Mouse (Mus musculus) limb, embryonic 15.5 days (tissue): Measurements from ENCODE around the gene Iqcf1. TPM values are rescaled to one million over a fixed set of nuclear protein-coding genes. Genes with fewer than 3 reads are reported as not detected.
A peak's percentile ranks its signal among the peaks of the same experiment; 100 is the strongest.

Experiments
- ATAC-seq: fragments of 200-750 bp; cut with Nextera tagmentation; 2 replicates; pipeline ENCODE4 v1.8.0; 2017; ENCODE audit warnings: low read depth, moderate TSS enrichment; ENCODE audit not compliant: insufficient number of reproducible peaks, low FRiP score, low TSS enrichment
- H3K27ac ChIP-seq: fragments of 300-500 bp; sonication (generic); 2 replicates; pipeline ENCODE4 v1.5.1; 2015; ENCODE audit warnings: moderate library complexity, mild to moderate bottlenecking, inconsistent platforms
- H3K27me3 ChIP-seq: fragments of 300-500 bp; sonication (generic); 2 replicates; pipeline ENCODE4 v1.6.1; 2015; ENCODE audit warnings: inconsistent platforms
- H3K36me3 ChIP-seq: fragments of 300-500 bp; sonication (generic); 2 replicates; pipeline ENCODE4 v1.6.1; 2015; ENCODE audit warnings: inconsistent platforms
- H3K4me1 ChIP-seq: fragments of 300-500 bp; sonication (generic); 2 replicates; pipeline ENCODE4 v1.6.1; 2015; ENCODE audit warnings: inconsistent platforms
- H3K4me2 ChIP-seq: fragments of 300-500 bp; sonication (generic); 2 replicates; pipeline ENCODE4 v1.6.1; 2015; ENCODE audit warnings: mild to moderate bottlenecking, inconsistent platforms
- H3K4me3 ChIP-seq: fragments of 300-500 bp; sonication (generic); 2 replicates; pipeline ENCODE4 v1.5.1; 2015; ENCODE audit warnings: mild to moderate bottlenecking, inconsistent platforms
- H3K9ac ChIP-seq: fragments of 300-500 bp; sonication (generic); 2 replicates; pipeline ENCODE4 v1.6.1; 2015; ENCODE audit warnings: inconsistent platforms
- H3K9me3 ChIP-seq: fragments of 300-500 bp; sonication (generic); 2 replicates; pipeline ENCODE4 v1.6.1; 2016; ENCODE audit warnings: inconsistent platforms
- WGBS: fragments of 180-500 bp; shearing (Covaris S2); methylation state at CpG from one replicate; pipeline ENCODE4 v1.1.7; 2015; 5-methylcytosine and 5-hydroxymethylcytosine counted together
- polyA plus RNA-seq: library from polyadenylated mRNA; unstranded; fragments of >200 nt; fragmentation: Nextera tagmentation; extraction: Ambion mirVana; gene quantifications from 2 replicates; pipeline ENCODE4 v1.2.1, GENCODE M21; 2015

The Iqcf1 gene
- polyA plus RNA-seq, 1 experiment from 2014 or later, result not detected

GRCm38 (mm10) chr9:106476002-106476923 lies 23.5 kb upstream of the Iqcf1 start:
- Histone ChIP-seq H3K27me3 (peaks cover 3% of the 10 kb centered on the region; the same call in 1 of the 2 replicates), H3K9me3 (no peaks in the 10 kb centered on the region), H3K36me3 (peaks cover 20% of the 10 kb centered on the region), H3K4me1 (peaks cover 55% of the 10 kb centered on the region), H3K9ac (peak overlapping the region; percentile 5; the same call in 1 of the 2 replicates), H3K4me2 (peak overlapping the region; percentile 49), H3K27ac (peak overlapping the region; percentile 87), H3K4me3 (peak overlapping the region; percentile 23)
- peak; percentile 56 for ATAC-seq
- WGBS, result 19% methylated on average over 16 of the region's 16 CpGs

- under 1% methylated on average over 41 of the region's 41 CpGs for WGBS
- peaks cover 47% of the 10 kb centered on the region for H3K4me1 ChIP-seq
- peak within 1 kb of the TSS; percentile 54 for H3K9ac ChIP-seq
- peak; percentile 97 for ATAC-seq
- H3K9me3 ChIP-seq, result no peaks in the 10 kb centered on the region
- H3K36me3 ChIP-seq, result peaks cover 28% of the 10 kb centered on the region
- H3K4me3 ChIP-seq, result peak within 1 kb of the TSS; percentile 82
- peak within 1 kb of the TSS; percentile 92 for H3K4me2 ChIP-seq
- peak within 1 kb of the TSS; percentile 87 for H3K27ac ChIP-seq
- H3K27me3 ChIP-seq, result peaks cover 3% of the 10 kb centered on the region; the same call in 1 of the 2 replicates
Observed at GRCm38 (mm10) chr9:106476924-106477484, 22.8 kb upstream of the Iqcf1 start, which contains the start of gene Parp3. Gene Parp3 (minus strand): TSS chr9:106476949.

GRCm38 (mm10) chr9:106477649-106478048 lies 22.1 kb upstream of the Iqcf1 start:
- 3% methylated on average over 16 of the region's 16 CpGs for WGBS
- Histone ChIP-seq H3K9ac (peak overlapping the region; percentile 54), H3K27ac (no peak overlapping the region), H3K27me3 (peaks cover 3% of the 10 kb centered on the region; the same call in 1 of the 2 replicates), H3K9me3 (no peaks in the 10 kb centered on the region), H3K4me3 (peak overlapping the region; percentile 82), H3K4me2 (peak overlapping the region; percentile 92), H3K4me1 (peaks cover 43% of the 10 kb centered on the region), H3K36me3 (peaks cover 30% of the 10 kb centered on the region)
- ATAC-seq, result no peak

- no peak for ATAC-seq
- H3K27me3 ChIP-seq, result peaks cover 1% of the 10 kb centered on the region; the same call in 1 of the 2 replicates
- H3K9ac ChIP-seq, result no peak overlapping the region
- peak overlapping the region; percentile 92 for H3K4me2 ChIP-seq
- H3K4me3 ChIP-seq, result peak overlapping the region; percentile 82
- peaks cover 43% of the 10 kb centered on the region for H3K4me1 ChIP-seq
- WGBS, result 80% methylated on average over 9 of the region's 9 CpGs
- H3K9me3 ChIP-seq, result no peaks in the 10 kb centered on the region
- no peak overlapping the region for H3K27ac ChIP-seq
- peaks cover 34% of the 10 kb centered on the region for H3K36me3 ChIP-seq
Observed at GRCm38 (mm10) chr9:106478101-106478500, 21.7 kb upstream of the Iqcf1 start.

- no peak overlapping the region for H3K4me3 ChIP-seq
- H3K27ac ChIP-seq, result no peak overlapping the region
- H3K27me3 ChIP-seq, result no peaks in the 10 kb centered on the region
- H3K4me1 ChIP-seq, result peaks cover 26% of the 10 kb centered on the region
- H3K36me3 ChIP-seq, result peaks cover 59% of the 10 kb centered on the region
- H3K9ac ChIP-seq, result no peak overlapping the region
- WGBS, result 91% methylated on average over 7 of the region's 7 CpGs
- no peak overlapping the region for H3K4me2 ChIP-seq
- ATAC-seq, result no peak
- H3K9me3 ChIP-seq, result no peaks in the 10 kb centered on the region
Observed at GRCm38 (mm10) chr9:106480541-106480940, 19.2 kb upstream of the Iqcf1 start.

- WGBS, result 95% methylated on average over 15 of the region's 15 CpGs
- Histone ChIP-seq H3K9ac (no peak overlapping the region), H3K4me3 (no peak overlapping the region), H3K4me2 (no peak overlapping the region), H3K36me3 (peaks cover 64% of the 10 kb centered on the region), H3K27ac (no peak overlapping the region), H3K4me1 (peaks cover 21% of the 10 kb centered on the region), H3K9me3 (no peaks in the 10 kb centered on the region), H3K27me3 (no peaks in the 10 kb centered on the region)
- no peak for ATAC-seq
Observed at GRCm38 (mm10) chr9:106481075-106481474, 18.7 kb upstream of the Iqcf1 start.

- Histone ChIP-seq H3K4me3 (no peak overlapping the region), H3K4me2 (no peak overlapping the region), H3K27ac (no peak overlapping the region), H3K4me1 (peaks cover 15% of the 10 kb centered on the region), H3K9me3 (no peaks in the 10 kb centered on the region), H3K36me3 (peaks cover 69% of the 10 kb centered on the region), H3K9ac (no peak overlapping the region), H3K27me3 (no peaks in the 10 kb centered on the region)
- ATAC-seq, result no peak
- 91% methylated on average over 13 of the region's 13 CpGs for WGBS
Observed at GRCm38 (mm10) chr9:106481676-106482075, 18.1 kb upstream of the Iqcf1 start.

GRCm38 (mm10) chr9:106482578-106483115 lies 17.1 kb upstream of the Iqcf1 start:
- Histone ChIP-seq H3K9ac (no peak overlapping the region), H3K27ac (no peak overlapping the region), H3K4me2 (no peak overlapping the region), H3K27me3 (no peaks in the 10 kb centered on the region), H3K9me3 (no peaks in the 10 kb centered on the region), H3K36me3 (peaks cover 69% of the 10 kb centered on the region), H3K4me3 (no peak overlapping the region), H3K4me1 (peaks cover 10% of the 10 kb centered on the region)
- 87% methylated on average over 17 of the region's 17 CpGs for WGBS
- ATAC-seq, result no peak

GRCm38 (mm10) chr9:106483136-106483535 lies 16.6 kb upstream of the Iqcf1 start:
- Histone ChIP-seq H3K9ac (no peak overlapping the region), H3K36me3 (peaks cover 69% of the 10 kb centered on the region), H3K27ac (no peak overlapping the region), H3K4me2 (no peak overlapping the region), H3K9me3 (no peaks in the 10 kb centered on the region), H3K27me3 (no peaks in the 10 kb centered on the region), H3K4me1 (peaks cover 5% of the 10 kb centered on the region), H3K4me3 (no peak overlapping the region)
- WGBS, result 97% methylated on average over 10 of the region's 10 CpGs
- ATAC-seq, result 0 out of 2 replicates have a peak, but pooled peaks have one; percentile 19

GRCm38 (mm10) chr9:106483606-106484005 lies 16.2 kb upstream of the Iqcf1 start:
- Histone ChIP-seq H3K27me3 (no peaks in the 10 kb centered on the region), H3K4me3 (no peak overlapping the region), H3K27ac (no peak overlapping the region), H3K4me1 (peaks cover under 1% of the 10 kb centered on the region; the same call in 1 of the 2 replicates), H3K9me3 (no peaks in the 10 kb centered on the region), H3K4me2 (no peak overlapping the region), H3K36me3 (peaks cover 69% of the 10 kb centered on the region), H3K9ac (no peak overlapping the region)
- WGBS, result 90% methylated on average over 17 of the region's 17 CpGs
- 0 out of 2 replicates have a peak, but pooled peaks have one; percentile 13 for ATAC-seq

- no peak for ATAC-seq
- Histone ChIP-seq H3K9ac (no peak overlapping the region), H3K4me2 (no peak overlapping the region), H3K9me3 (no peaks in the 10 kb centered on the region), H3K27me3 (no peaks in the 10 kb centered on the region), H3K4me3 (no peak overlapping the region), H3K27ac (no peak overlapping the region), H3K4me1 (no peaks in the 10 kb centered on the region), H3K36me3 (peaks cover 61% of the 10 kb centered on the region)
- 80% methylated on average over 10 of the region's 10 CpGs for WGBS
Observed at GRCm38 (mm10) chr9:106485076-106485475, 14.7 kb upstream of the Iqcf1 start.
